Mouse (Mus musculus) embryonic facial prominence, embryonic 14.5 days (tissue): ENCODE results near the gene Rc3h2. TPM values are rescaled to one million over a fixed set of nuclear protein-coding genes. Genes with fewer than 3 reads are reported as not detected.
A peak's percentile ranks its signal among the peaks of the same experiment; 100 is the strongest.

Experiments used
- ATAC-seq: fragments of 200-750 bp; cut with Nextera tagmentation; 2 replicates; pipeline ENCODE4 v1.8.0; 2017; ENCODE audit warnings: low read depth, moderate number of reproducible peaks, moderate TSS enrichment
- DNase-seq: peaks from one replicate; pipeline ENCODE4 v3.0.0-alpha.2; 2015; ENCODE audit warnings: low spot score
- H3K27ac ChIP-seq: fragments of 300-500 bp; sonication (generic); replicated peaks from 2 replicates; pipeline ENCODE4 v1.5.1; 2014; ENCODE audit warnings: low read depth, mild to moderate bottlenecking, low read length, moderate library complexity
- H3K27me3 ChIP-seq: fragments of 300-500 bp; sonication (generic); replicated peaks from 2 replicates; pipeline ENCODE4 v1.6.1; 2014; ENCODE audit warnings: low read length; ENCODE audit not compliant: control insufficient read depth, insufficient read depth
- H3K36me3 ChIP-seq: fragments of 300-500 bp; sonication (generic); 2 replicates; pipeline ENCODE4 v1.6.1; 2014; ENCODE audit warnings: low read length, mixed read lengths; ENCODE audit not compliant: control insufficient read depth, insufficient read depth
- H3K4me1 ChIP-seq: fragments of 300-500 bp; sonication (generic); 2 replicates; pipeline ENCODE4 v1.6.1; 2014; ENCODE audit warnings: antibody characterized with exemption, low read length; ENCODE audit not compliant: control insufficient read depth, insufficient read depth
- H3K4me2 ChIP-seq: fragments of 300-500 bp; sonication (generic); 2 replicates; pipeline ENCODE4 v1.6.1; 2014; ENCODE audit warnings: low read depth, mild to moderate bottlenecking, low read length, moderate library complexity, mixed read lengths
- H3K4me3 ChIP-seq: fragments of 300-500 bp; sonication (generic); 2 replicates; pipeline ENCODE4 v1.5.1; 2014; ENCODE audit warnings: low read depth, mild to moderate bottlenecking, low read length
- H3K9ac ChIP-seq: fragments of 300-500 bp; sonication (generic); 2 replicates; pipeline ENCODE4 v1.6.1; 2014; ENCODE audit warnings: low read depth, mild to moderate bottlenecking, low read length, moderate library complexity, mixed read lengths
- H3K9me3 ChIP-seq: fragments of 300-500 bp; sonication (generic); 2 replicates; pipeline ENCODE4 v1.6.1; 2016; ENCODE audit warnings: low read length; ENCODE audit not compliant: control insufficient read depth
- WGBS: fragments of 180-500 bp; shearing (Covaris S2); extraction: QIAGEN DNeasy Blood & Tissue Kit; methylation state at CpG from one replicate; pipeline ENCODE4 v1.1.7; 2014; 5-methylcytosine and 5-hydroxymethylcytosine counted together
- polyA plus RNA-seq: library from polyadenylated mRNA; unstranded; fragments of >200 nt; fragmentation: Nextera tagmentation; extraction: Ambion mirVana; gene quantifications from 2 replicates; pipeline ENCODE4 v1.2.1, GENCODE M21; 2014

Gene Rc3h2
- polyA plus RNA-seq, 1 experiment from 2014 or later = 15.6 TPM

- Histone ChIP-seq H3K9me3 (no peaks in the 10 kb centered on the region), H3K36me3 (peaks cover 24% of the 10 kb centered on the region), H3K4me2 (peak overlapping the region; percentile 68), H3K4me1 (peaks cover 9% of the 10 kb centered on the region), H3K27me3 (no peaks in the 10 kb centered on the region), H3K9ac (no peak overlapping the region), H3K27ac (0 out of 2 replicates have a peak overlapping the region, but pooled peaks have one; percentile 98), H3K4me3 (peak overlapping the region; percentile 73; the same call in 1 of the 2 replicates)
- WGBS = 91% methylated on average over 2 of the region's 2 CpGs
- ATAC-seq (no peak), DNase-seq (no peak)
Observed at GRCm38 (mm10) chr2:37359908-37360307, 62.8 kb downstream of the Rc3h2 start.

DNA sequence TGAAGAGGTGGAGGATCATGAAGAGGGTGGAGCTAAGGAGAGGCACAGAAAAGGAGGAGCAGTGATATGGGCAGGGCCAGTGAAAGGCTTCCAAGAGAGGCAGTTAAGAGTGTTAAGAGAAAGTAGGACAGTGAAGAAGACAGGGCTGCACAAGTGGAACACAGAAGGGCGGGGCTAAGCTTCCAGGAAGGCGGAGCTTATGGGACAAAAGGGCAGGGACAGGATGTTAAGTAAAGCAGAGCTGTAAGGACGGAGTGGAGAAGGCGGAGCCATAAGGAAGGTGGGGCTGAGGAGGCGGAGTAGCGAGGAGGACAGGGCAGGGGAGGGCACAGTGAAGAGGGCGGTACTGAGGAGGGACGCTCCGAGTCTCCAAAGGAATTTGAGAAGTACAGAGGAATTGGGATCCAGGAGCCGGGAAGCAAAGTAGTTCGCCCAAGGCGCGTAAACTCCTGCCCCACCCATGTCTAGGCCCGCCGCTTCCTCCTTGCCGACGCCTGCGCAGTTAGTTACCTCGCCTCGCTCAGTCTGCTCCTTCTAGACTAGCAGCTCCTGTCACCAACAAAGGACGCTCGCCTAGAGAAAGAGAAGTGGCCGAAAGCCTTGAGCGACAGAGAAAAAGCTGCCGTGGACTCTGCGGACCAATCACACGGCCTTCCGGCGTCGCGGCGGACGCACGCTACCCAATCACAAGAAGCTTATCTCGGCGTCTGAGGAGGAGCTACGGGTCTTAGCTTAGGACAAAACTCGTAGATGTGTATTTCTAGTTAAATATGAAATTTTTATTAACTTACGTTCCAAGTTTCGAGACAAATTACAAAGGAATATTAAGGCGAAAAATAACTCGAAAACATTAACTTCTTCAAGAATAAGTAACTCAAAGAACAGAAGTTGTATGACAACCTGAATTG lies 63.8 kb downstream of the Rc3h2 start, which contains the start of gene Pdcl:
Pdcl (minus strand) TSS at position 700 of the 908 bp plus-strand sequence.
- under 1% methylated on average over 39 of the region's 42 CpGs for WGBS
- Histone ChIP-seq H3K9ac (peak within 1 kb of the TSS; percentile 84), H3K27ac (peak within 1 kb of the TSS; percentile 98), H3K4me1 (peaks cover 9% of the 10 kb centered on the region), H3K4me3 (peak within 1 kb of the TSS; percentile 73), H3K27me3 (no peaks in the 10 kb centered on the region), H3K9me3 (no peaks in the 10 kb centered on the region), H3K36me3 (peaks cover 34% of the 10 kb centered on the region), H3K4me2 (peak within 1 kb of the TSS; percentile 68)
- peak; percentile 97 for DNase-seq
- peak; percentile 99 for ATAC-seq

DNA sequence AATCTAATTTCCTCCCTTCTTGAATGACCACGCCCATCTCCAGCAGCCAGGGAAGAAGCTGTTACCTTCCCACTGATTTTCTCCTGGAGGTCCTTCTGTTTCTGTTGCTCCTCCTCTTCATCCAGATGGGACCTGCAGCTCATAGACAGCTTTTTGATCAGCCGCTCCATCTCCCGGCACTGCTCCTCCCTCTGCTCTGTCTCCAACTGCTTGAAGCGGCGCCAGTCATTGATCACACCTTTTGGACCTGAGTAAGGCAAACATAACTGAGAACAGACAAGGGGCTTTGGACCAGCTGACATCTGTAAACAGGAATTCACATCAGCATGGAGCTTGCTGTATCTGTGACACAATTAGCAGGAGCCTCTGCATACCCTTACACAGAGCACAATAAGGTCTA lies 67.1 kb downstream of the Rc3h2 start:
- Histone ChIP-seq H3K9ac (no peak overlapping the region), H3K27ac (no peak overlapping the region), H3K4me1 (peaks cover 9% of the 10 kb centered on the region), H3K4me3 (no peak overlapping the region), H3K4me2 (no peak overlapping the region), H3K9me3 (no peaks in the 10 kb centered on the region), H3K27me3 (no peaks in the 10 kb centered on the region), H3K36me3 (peaks cover 65% of the 10 kb centered on the region)
- ATAC-seq = no peak
- 98% methylated on average over 5 of the region's 5 CpGs for WGBS
- no peak for DNase-seq

GRCm38 (mm10) chr2:37351671-37352070 lies 71.0 kb downstream of the Rc3h2 start:
- H3K9ac ChIP-seq = no peak overlapping the region
- peak; percentile 17 for DNase-seq
- H3K27ac ChIP-seq = no peak overlapping the region
- ATAC-seq = no peak
- H3K4me2 ChIP-seq = no peak overlapping the region
- H3K27me3 ChIP-seq = no peaks in the 10 kb centered on the region
- peaks cover 69% of the 10 kb centered on the region for H3K36me3 ChIP-seq
- no peaks in the 10 kb centered on the region for H3K9me3 ChIP-seq
- no peaks in the 10 kb centered on the region for H3K4me1 ChIP-seq
- WGBS = 87% methylated on average over 7 of the region's 7 CpGs
- no peak overlapping the region for H3K4me3 ChIP-seq

GRCm38 (mm10) chr2:37338497-37339187 lies 84.1 kb downstream of the Rc3h2 start:
- no peak for ATAC-seq
- H3K9ac ChIP-seq = no peak overlapping the region
- no peak overlapping the region for H3K27ac ChIP-seq
- no peaks in the 10 kb centered on the region for H3K36me3 ChIP-seq
- H3K9me3 ChIP-seq = no peaks in the 10 kb centered on the region
- H3K27me3 ChIP-seq = no peaks in the 10 kb centered on the region
- 56% methylated on average over 10 of the region's 10 CpGs for WGBS
- peak; percentile 32 for DNase-seq
- no peak overlapping the region for H3K4me2 ChIP-seq
- H3K4me1 ChIP-seq = no peaks in the 10 kb centered on the region
- H3K4me3 ChIP-seq = no peak overlapping the region

- ATAC-seq (no peak), DNase-seq (no peak)
- no peak overlapping the region for H3K4me2 ChIP-seq
- H3K4me1 ChIP-seq = no peaks in the 10 kb centered on the region
- no peaks in the 10 kb centered on the region for H3K36me3 ChIP-seq
- H3K27me3 ChIP-seq = no peaks in the 10 kb centered on the region
- no peaks in the 10 kb centered on the region for H3K9me3 ChIP-seq
- no peak overlapping the region for H3K27ac ChIP-seq
- H3K4me3 ChIP-seq = no peak overlapping the region
- H3K9ac ChIP-seq = no peak overlapping the region
- WGBS = 77% methylated on average over 2 of the region's 2 CpGs
Observed at GRCm38 (mm10) chr2:37333321-37333720, 89.4 kb downstream of the Rc3h2 start.

DNA sequence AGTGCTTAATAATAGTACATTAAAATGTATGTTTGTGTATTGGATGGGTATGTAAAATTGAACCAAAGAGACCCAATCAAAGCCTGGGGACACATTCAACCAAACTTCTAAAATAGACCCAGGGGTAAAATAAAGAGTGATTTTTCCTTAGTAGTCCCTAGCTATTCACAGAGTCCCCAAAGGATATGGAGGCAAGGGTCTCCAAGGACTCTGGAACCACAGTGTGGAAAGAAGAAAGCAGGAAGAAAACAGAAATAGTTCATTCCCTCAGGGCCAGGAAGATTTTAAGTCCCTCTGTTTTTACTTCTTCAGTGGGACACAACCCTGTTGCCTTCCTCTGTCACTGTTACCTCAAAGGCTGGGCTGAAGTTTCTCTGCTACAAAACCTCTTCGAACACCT lies 96.5 kb downstream of the Rc3h2 start, which contains the start of gene Olfr368:
Olfr368 (plus strand) TSS at position 301 of the 400 bp plus-strand sequence.
- H3K9ac ChIP-seq = no peak within 1 kb of the TSS
- DNase-seq (no peak), ATAC-seq (no peak)
- no peak within 1 kb of the TSS for H3K4me3 ChIP-seq
- H3K4me2 ChIP-seq = no peak within 1 kb of the TSS
- no peaks in the 10 kb centered on the region for H3K36me3 ChIP-seq
- no peak within 1 kb of the TSS for H3K27ac ChIP-seq
- WGBS = 82% methylated on average over 1 of the region's 1 CpGs
- H3K27me3 ChIP-seq = no peaks in the 10 kb centered on the region
- no peaks in the 10 kb centered on the region for H3K9me3 ChIP-seq
- no peaks in the 10 kb centered on the region for H3K4me1 ChIP-seq
